Mouse (Mus musculus) midbrain, postnatal 0 days (tissue): ENCODE data around the gene Clcnka. TPM values are rescaled to one million over a fixed set of nuclear protein-coding genes. Genes with fewer than 3 reads are reported as not detected.

Experiments used
- ATAC-seq: fragments of 200-750 bp; cut with Nextera tagmentation; 2 replicates; pipeline ENCODE4 v1.8.0; 2017; ENCODE audit warnings: moderate number of reproducible peaks, mild to moderate bottlenecking, moderate TSS enrichment, moderate library complexity; ENCODE audit not compliant: low FRiP score
- DNase-seq: peaks from one replicate; pipeline ENCODE4 v3.0.0-alpha.2; 2015; ENCODE audit warnings: low spot score
- H3K27ac ChIP-seq: fragments of 300-500 bp; sonication (generic); 2 replicates; pipeline ENCODE4 v1.5.1; 2014; ENCODE audit warnings: low read depth, mild to moderate bottlenecking, low read length, mixed read lengths
- H3K27me3 ChIP-seq: fragments of 300-500 bp; sonication (generic); 2 replicates; pipeline ENCODE4 v1.6.1; 2014; ENCODE audit warnings: low read length, control low read depth, mixed read lengths; ENCODE audit not compliant: insufficient read depth
- H3K36me3 ChIP-seq: fragments of 300-500 bp; sonication (generic); 2 replicates; pipeline ENCODE4 v1.6.1; 2014; ENCODE audit warnings: low read length, control low read depth, mixed read lengths; ENCODE audit not compliant: insufficient read depth
- H3K4me1 ChIP-seq: fragments of 300-500 bp; sonication (generic); 2 replicates; pipeline ENCODE4 v1.6.1; 2014; ENCODE audit warnings: mild to moderate bottlenecking, control low read depth, antibody characterized with exemption, low read length, mixed read lengths; ENCODE audit not compliant: insufficient read depth
- H3K4me2 ChIP-seq: fragments of 300-500 bp; sonication (generic); 2 replicates; pipeline ENCODE4 v1.6.1; 2014; ENCODE audit warnings: low read depth, mild to moderate bottlenecking, low read length, mixed read lengths; ENCODE audit not compliant: poor library complexity, severe bottlenecking
- H3K4me3 ChIP-seq: fragments of 300-500 bp; sonication (generic); 2 replicates; pipeline ENCODE4 v1.5.1; 2014; ENCODE audit warnings: low read depth, mild to moderate bottlenecking, low read length, moderate library complexity
- H3K9ac ChIP-seq: fragments of 300-500 bp; sonication (generic); replicated peaks from 2 replicates; pipeline ENCODE4 v1.6.1; 2014; ENCODE audit warnings: mild to moderate bottlenecking, low read length, moderate library complexity, mixed read lengths; ENCODE audit not compliant: poor library complexity, severe bottlenecking
- H3K9me3 ChIP-seq: fragments of 300-500 bp; sonication (generic); 2 replicates; pipeline ENCODE4 v1.6.1; 2016; ENCODE audit warnings: low read length, control low read depth
- CTCF ChIP-seq: IDR thresholded peaks from 2 replicates; pipeline ENCODE4 v1.5.1; 2016; ENCODE audit warnings: antibody characterized with exemption, mild to moderate bottlenecking
- whole genome bisulfite sequencing: fragments of 180-500 bp; shearing (Covaris S2); extraction: QIAGEN DNeasy Blood & Tissue Kit; methylation state at CpG from one replicate; pipeline ENCODE4 v1.1.7; 2014; 5-methylcytosine and 5-hydroxymethylcytosine counted together
- microRNA-seq: library from miRNA; unstranded; fragments of <30 nt; microRNA quantifications from one replicate; pipeline ENCODE4, GENCODE M21; 2016; ENCODE audit warnings: borderline number of aligned reads
- polyA plus RNA-seq: library from polyadenylated mRNA; unstranded; fragments of >200 nt; fragmentation: Nextera tagmentation; extraction: Ambion mirVana; gene quantifications from 2 replicates; pipeline ENCODE4 v1.2.1, GENCODE M21; 2015
- total RNA-seq: library from RNA; depleted of rRNA; stranded (reverse); fragments of >200 nt; gene quantifications from 2 replicates; pipeline ENCODE4 v1.2.3, GENCODE M21; 2014; rRNA removed

The Clcnka gene
- total and polyA plus RNA-seq, 2 experiments from 2014 or later = 0.12 TPM; not detected in 1

GRCm38 (mm10) chr4:141337986-141338385 lies 60.5 kb downstream of the Clcnka start:
- no peak for DNase-seq
- no peak for TF ChIP-seq CTCF
- Histone ChIP-seq H3K36me3 (no peaks in the 10 kb centered on the region), H3K4me3 (no peak overlapping the region), H3K4me1 (0 out of 2 replicates have a peak, but pooled peaks cover 2% of the 10 kb centered on the region), H3K4me2 (no peak overlapping the region), H3K27me3 (no peaks in the 10 kb centered on the region), H3K27ac (no peak overlapping the region), H3K9ac (no peak overlapping the region), H3K9me3 (no peaks in the 10 kb centered on the region)
- WGBS = 32% methylated on average over 6 of the region's 6 CpGs
- ATAC-seq = no peak

- TF ChIP-seq CTCF = no peak
- peak overlapping the region; percentile 57; the same call in 1 of the 2 replicates for H3K27ac ChIP-seq
- no peak overlapping the region for H3K4me3 ChIP-seq
- DNase-seq (peak; percentile 21), ATAC-seq (no peak)
- no peaks in the 10 kb centered on the region for H3K9me3 ChIP-seq
- H3K4me2 ChIP-seq = no peak overlapping the region
- H3K4me1 ChIP-seq = 0 out of 2 replicates have a peak, but pooled peaks cover 2% of the 10 kb centered on the region
- H3K27me3 ChIP-seq = no peaks in the 10 kb centered on the region
- no peaks in the 10 kb centered on the region for H3K36me3 ChIP-seq
- WGBS = 41% methylated on average over 6 of the region's 6 CpGs
- no peak overlapping the region for H3K9ac ChIP-seq
Observed at GRCm38 (mm10) chr4:141336196-141336595, 62.3 kb downstream of the Clcnka start.

- no peaks in the 10 kb centered on the region for H3K27me3 ChIP-seq
- 7% methylated on average over 3 of the region's 3 CpGs for WGBS
Observed at GRCm38 (mm10) chr4:141335263-141335796, 63.2 kb downstream of the Clcnka start.

GRCm38 (mm10) chr4:141334695-141335094 lies 63.8 kb downstream of the Clcnka start:
- peak; percentile 17; the same call in 1 of the 2 replicates for ATAC-seq
- Histone ChIP-seq H3K27ac (peak overlapping the region; percentile 55; the same call in 1 of the 2 replicates), H3K9ac (no peak overlapping the region), H3K27me3 (no peaks in the 10 kb centered on the region), H3K4me2 (no peak overlapping the region), H3K9me3 (no peaks in the 10 kb centered on the region), H3K36me3 (no peaks in the 10 kb centered on the region), H3K4me3 (no peak overlapping the region), H3K4me1 (0 out of 2 replicates have a peak, but pooled peaks cover 2% of the 10 kb centered on the region)
- 29% methylated on average over 5 of the region's 5 CpGs for WGBS
- TF ChIP-seq CTCF = no peak
- DNase-seq = no peak

More at GRCm38 (mm10) chr4:141335263-141335796, 63.2 kb downstream of the Clcnka start:
- Histone ChIP-seq H3K4me3 (no peak overlapping the region), H3K4me1 (0 out of 2 replicates have a peak, but pooled peaks cover 2% of the 10 kb centered on the region), H3K9me3 (no peaks in the 10 kb centered on the region), H3K27ac (peak overlapping the region; percentile 55; the same call in 1 of the 2 replicates), H3K36me3 (no peaks in the 10 kb centered on the region), H3K9ac (no peak overlapping the region), H3K4me2 (no peak overlapping the region)
- TF ChIP-seq CTCF = no peak
- ATAC-seq = peak; percentile 77
- DNase-seq = peak; percentile 68

Small RNA genes within 50 kb of the gene (microRNA-seq; reads per million reads assigned to microRNA genes)
- not detected for gene Gm25690

Other genes with a start within 250 kb of the Clcnka start
- gene Rsg1, start 184.8 kb downstream of the Clcnka start, total RNA-seq = 4.6 and 6.0 TPM in 2 replicates
- 5.2 and 5.3 TPM in 2 replicates for gene Rsg1, start 184.8 kb downstream of the Clcnka start, polyA plus RNA-seq
- gene Arhgef19, start 159.2 kb downstream of the Clcnka start, total RNA-seq = 0.76 and 1.3 TPM in 2 replicates
- gene Arhgef19, start 159.2 kb downstream of the Clcnka start, polyA plus RNA-seq = 1.1 and 1.3 TPM in 2 replicates
- gene Epha2, start 97.5 kb downstream of the Clcnka start, total RNA-seq = 3.1 and 3.2 TPM in 2 replicates
- gene Epha2, start 97.5 kb downstream of the Clcnka start, polyA plus RNA-seq = 0.27 and 0.30 TPM in 2 replicates
- 105 and 119 TPM in 2 replicates for gene Fam131c, start 30.5 kb downstream of the Clcnka start, total RNA-seq
- 56.7 and 60.2 TPM in 2 replicates for gene Fam131c, start 30.5 kb downstream of the Clcnka start, polyA plus RNA-seq
- not detected in 2 replicates for gene Clcnkb, start 17.3 kb upstream of the Clcnka start, total RNA-seq
- 0.27 and 0.43 TPM in 2 replicates for gene Clcnkb, start 17.3 kb upstream of the Clcnka start, polyA plus RNA-seq
- 0.05 TPM in 1 of 2 replicates, not detected in the other for gene Hspb7, start 22.1 kb upstream of the Clcnka start, total RNA-seq
- gene Hspb7, start 22.1 kb upstream of the Clcnka start, polyA plus RNA-seq = 0.10 and 0.12 TPM in 2 replicates
- gene Srarp, start 37.4 kb upstream of the Clcnka start, total RNA-seq = 1.9 and 4.5 TPM in 2 replicates
- 0.52 and 0.76 TPM in 2 replicates for gene Srarp, start 37.4 kb upstream of the Clcnka start, polyA plus RNA-seq
- 31.0 and 34.4 TPM in 2 replicates for gene Zbtb17, start 45.9 kb upstream of the Clcnka start, total RNA-seq
- gene Zbtb17, start 45.9 kb upstream of the Clcnka start, polyA plus RNA-seq = 30.1 and 30.8 TPM in 2 replicates
- gene Spen, start 139.9 kb upstream of the Clcnka start, total RNA-seq = 20.0 and 23.2 TPM in 2 replicates
- 8.6 and 13.6 TPM in 2 replicates for gene Spen, start 139.9 kb upstream of the Clcnka start, polyA plus RNA-seq
- gene Fblim1, start 207.4 kb upstream of the Clcnka start, total RNA-seq = 24.0 and 26.2 TPM in 2 replicates
- gene Fblim1, start 207.4 kb upstream of the Clcnka start, polyA plus RNA-seq = 23.1 and 24.1 TPM in 2 replicates
- gene Tmem82, start 219.9 kb upstream of the Clcnka start, total RNA-seq = 0.33 and 1.4 TPM in 2 replicates
- 0.68 and 0.85 TPM in 2 replicates for gene Tmem82, start 219.9 kb upstream of the Clcnka start, polyA plus RNA-seq
- 7.4 and 10.6 TPM in 2 replicates for gene Slc25a34, start 225.1 kb upstream of the Clcnka start, total RNA-seq
- gene Slc25a34, start 225.1 kb upstream of the Clcnka start, polyA plus RNA-seq = 2.0 and 2.1 TPM in 2 replicates